Mouse (Mus musculus) cerebellum, adult 2 months (tissue): ENCODE data around the gene Polr2f.

Experiments
- CTCF ChIP-seq: fragments of 200-500 bp; IDR thresholded peaks from 2 replicates; pipeline ENCODE4 v1.5.1; 2011; ENCODE audit warnings: low read depth, mild to moderate bottlenecking, control low read depth, low read length, moderate library complexity, borderline replicate concordance; ENCODE audit not compliant: insufficient read depth
- POLR2A ChIP-seq: fragments of 200-500 bp; IDR thresholded peaks from 2 replicates; pipeline ENCODE4 v1.6.1; 2011; ENCODE audit warnings: low read length, control low read depth, borderline replicate concordance; ENCODE audit not compliant: insufficient read depth

DNA sequence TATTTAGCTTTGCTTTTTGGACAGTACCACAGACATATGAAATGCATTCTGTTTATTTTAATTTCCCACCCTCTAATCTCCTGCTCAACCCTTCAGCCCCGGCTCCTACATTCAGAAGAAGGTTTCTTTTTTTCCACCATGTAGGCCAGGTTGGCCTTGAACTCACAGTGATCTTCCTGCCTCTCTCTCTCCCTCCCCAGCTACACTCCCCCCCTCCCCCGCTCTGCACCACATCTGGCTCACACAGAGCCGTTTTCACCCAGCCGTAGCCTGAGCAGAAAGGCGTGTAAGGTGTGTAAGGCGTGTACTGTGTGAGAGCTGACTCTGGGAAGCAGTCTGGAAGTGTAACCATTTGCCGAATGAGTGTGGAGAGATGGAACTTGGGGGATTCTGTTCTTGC, 11.5 kb upstream of the Polr2f start:
- TF ChIP-seq CTCF: no peak
- TF ChIP-seq POLR2A: no peak
